Mouse (Mus musculus) kidney, adult 2 months (tissue): Measurements from ENCODE around the gene Adamts7. TPM values are rescaled to one million over a fixed set of nuclear protein-coding genes. Genes with fewer than 3 reads are reported as not detected.

Experiments used
- DNase-seq: peaks from one replicate; pipeline ENCODE4 v3.0.0; 2021
- H3K27ac ChIP-seq: fragments of 200-500 bp; 2 replicates; pipeline ENCODE4 v1.5.1; 2012; ENCODE audit warnings: low read depth, low read length, control low read depth, inconsistent platforms; ENCODE audit not compliant: insufficient read depth
- H3K27me3 ChIP-seq: fragments of 200-500 bp; replicated peaks from 2 replicates; pipeline ENCODE4 v1.6.1; 2012; ENCODE audit warnings: mild to moderate bottlenecking, moderate library complexity, low read length, inconsistent platforms; ENCODE audit not compliant: control insufficient read depth, insufficient read depth
- H3K36me3 ChIP-seq: fragments of 200-500 bp; 2 replicates; pipeline ENCODE4 v1.6.1; 2012; ENCODE audit warnings: mild to moderate bottlenecking, moderate library complexity, low read length, inconsistent platforms; ENCODE audit not compliant: control insufficient read depth, insufficient read depth
- H3K4me1 ChIP-seq: fragments of 200-500 bp; 2 replicates; pipeline ENCODE4 v1.6.1; 2011; ENCODE audit warnings: low read length; ENCODE audit not compliant: control insufficient read depth, insufficient read depth
- H3K4me3 ChIP-seq: fragments of 200-500 bp; 2 replicates; pipeline ENCODE4 v1.5.1; 2011; ENCODE audit warnings: mild to moderate bottlenecking, low read depth, low read length, control low read depth; ENCODE audit not compliant: insufficient read depth
- CTCF ChIP-seq: fragments of 200-500 bp; conservative IDR thresholded peaks from 2 replicates; pipeline ENCODE4 v1.5.1; 2011; ENCODE audit warnings: low read depth, mild to moderate bottlenecking, control low read depth, low read length, moderate library complexity, mixed read lengths; ENCODE audit not compliant: insufficient read depth, insufficient read length
- POLR2A ChIP-seq: fragments of 200-500 bp; IDR thresholded peaks from one replicate; pipeline ENCODE4 v1.6.1; 2011; ENCODE audit warnings: low read depth, low read length, control low read depth
- WGBS: fragments of 180-500 bp; shearing (Covaris S2); methylation state at CpG from one replicate; pipeline ENCODE4 v1.1.7; 2018; 5-methylcytosine and 5-hydroxymethylcytosine counted together
- polyA plus RNA-seq: library from polyadenylated mRNA; depleted of rRNA; stranded (reverse); fragments of >200 nt; gene quantifications from 2 replicates; pipeline ENCODE4 v1.2.3, GENCODE M21; 2012; rRNA removed

Gene Adamts7
- 9.4 and 10.7 TPM in 2 replicates for polyA plus RNA-seq

DNA sequence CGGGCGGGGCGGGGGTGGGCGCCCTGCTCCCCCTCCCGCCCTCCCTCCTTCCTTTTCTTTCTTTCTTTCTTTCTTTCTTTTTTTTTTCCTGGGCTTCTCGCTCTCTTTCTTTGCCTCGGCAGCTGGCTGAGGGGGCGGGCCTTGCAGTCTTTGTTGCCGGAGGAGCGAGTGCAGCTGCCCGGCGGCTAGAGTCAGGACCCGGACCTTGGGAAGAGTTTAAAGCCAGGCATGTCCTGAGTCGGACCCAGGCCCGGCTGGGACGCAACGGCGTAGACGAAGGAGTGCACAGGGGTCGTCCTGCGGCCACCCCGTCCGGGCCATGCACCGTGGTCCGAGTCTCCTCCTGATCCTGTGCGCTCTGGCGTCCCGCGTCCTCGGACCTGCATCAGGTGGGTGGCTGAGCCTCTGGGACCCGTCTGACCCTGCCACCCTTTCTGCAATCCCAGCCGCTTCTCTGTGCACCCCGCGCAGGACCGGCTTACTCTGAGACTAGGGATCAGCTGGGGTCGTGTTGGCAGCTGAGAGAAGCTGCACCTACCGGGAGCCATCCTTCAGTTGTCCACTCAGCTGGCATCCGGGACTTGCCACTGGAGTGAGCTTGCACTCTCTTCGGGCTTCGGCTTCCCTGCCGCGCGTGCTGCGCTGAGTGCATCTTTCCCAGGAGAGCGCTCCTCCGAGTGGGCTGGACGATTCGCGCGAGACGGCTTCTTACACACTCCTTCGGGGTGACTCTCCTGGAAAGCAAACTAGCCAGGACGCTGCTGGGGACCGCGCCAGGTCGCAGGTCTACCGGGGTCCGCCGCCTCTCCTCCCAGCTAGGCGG is at the start of gene Adamts7:
Gene Adamts7 (plus strand): TSS at position 144 of the 823 bp plus-strand sequence.
- Histone ChIP-seq H3K4me3 (peak within 1 kb of the TSS; percentile 78), H3K27ac (no peak within 1 kb of the TSS), H3K27me3 (no peaks in the 10 kb centered on the region), H3K36me3 (no peaks in the 10 kb centered on the region), H3K4me1 (no peaks in the 10 kb centered on the region)
- peak; percentile 35 for DNase-seq
- TF ChIP-seq CTCF (no peak), POLR2A (no peak)
- WGBS: under 1% methylated on average over 57 of the region's 60 CpGs

- no peak for TF ChIP-seq CTCF
- no peak for TF ChIP-seq POLR2A
- no peak for DNase-seq
- no peaks in the 10 kb centered on the region for H3K27me3 ChIP-seq
- peak overlapping the region; percentile 92 for H3K4me3 ChIP-seq
- peak overlapping the region; percentile 99 for H3K27ac ChIP-seq
- no peaks in the 10 kb centered on the region; the same call in 1 of the 2 replicates for H3K36me3 ChIP-seq
- 1% methylated on average over 13 of the region's 13 CpGs for WGBS
- peaks cover 23% of the 10 kb centered on the region for H3K4me1 ChIP-seq
Observed at GRCm38 (mm10) chr9:90113151-90113550, 49.7 kb upstream of the Adamts7 start.

DNA sequence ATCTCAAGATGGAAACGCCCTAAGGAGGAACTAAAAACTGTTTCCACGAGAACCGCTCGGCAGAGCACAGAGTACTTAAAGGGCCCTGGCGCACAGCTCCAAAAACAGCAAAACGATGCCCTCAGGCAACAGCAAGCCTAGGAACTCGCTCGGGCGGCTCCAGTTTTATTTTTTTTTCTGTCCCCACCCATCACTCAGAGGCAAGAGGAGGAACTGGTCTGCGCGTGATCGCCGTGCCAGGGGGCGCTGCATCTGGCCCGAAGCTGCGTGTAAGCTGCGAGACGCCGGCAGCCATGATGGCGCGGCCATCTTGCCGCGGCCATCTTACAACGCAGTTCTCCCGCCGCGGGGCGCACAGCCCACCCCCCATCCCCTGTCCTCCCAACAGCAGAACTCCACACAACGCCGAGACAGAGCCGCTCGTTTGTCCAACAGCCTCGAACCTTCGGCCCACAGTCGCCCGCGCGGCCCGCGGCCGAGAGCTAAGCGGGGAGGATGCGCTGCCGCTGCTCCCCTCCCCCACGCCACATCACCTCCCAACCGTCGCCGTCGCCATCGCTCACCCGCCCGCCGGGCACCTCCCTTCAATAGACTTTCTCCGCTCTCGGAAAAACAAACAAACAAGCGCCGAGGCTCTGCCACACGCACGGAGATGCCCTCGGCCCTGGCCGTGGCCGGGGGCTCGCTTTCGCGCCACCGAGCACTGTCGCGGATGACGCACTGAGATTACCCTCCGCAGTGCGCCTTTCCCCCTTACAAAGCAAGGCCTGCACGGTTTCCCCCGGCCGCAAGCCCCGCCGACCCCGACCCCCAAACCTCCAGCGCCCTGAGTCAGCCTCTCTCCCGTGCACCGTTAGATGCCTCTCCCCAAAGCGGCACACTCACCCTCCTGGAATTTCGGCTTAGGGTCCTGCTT is 49.0 kb upstream of the Adamts7 start:
- Histone ChIP-seq H3K27me3 (no peaks in the 10 kb centered on the region), H3K36me3 (no peaks in the 10 kb centered on the region), H3K4me1 (peaks cover 20% of the 10 kb centered on the region), H3K4me3 (peak overlapping the region; percentile 92), H3K27ac (peak overlapping the region; percentile 99)
- WGBS: under 1% methylated on average over 81 of the region's 82 CpGs
- peak; percentile 52 for TF ChIP-seq CTCF
- no peak for TF ChIP-seq POLR2A
- peak; percentile 96 for DNase-seq

DNA sequence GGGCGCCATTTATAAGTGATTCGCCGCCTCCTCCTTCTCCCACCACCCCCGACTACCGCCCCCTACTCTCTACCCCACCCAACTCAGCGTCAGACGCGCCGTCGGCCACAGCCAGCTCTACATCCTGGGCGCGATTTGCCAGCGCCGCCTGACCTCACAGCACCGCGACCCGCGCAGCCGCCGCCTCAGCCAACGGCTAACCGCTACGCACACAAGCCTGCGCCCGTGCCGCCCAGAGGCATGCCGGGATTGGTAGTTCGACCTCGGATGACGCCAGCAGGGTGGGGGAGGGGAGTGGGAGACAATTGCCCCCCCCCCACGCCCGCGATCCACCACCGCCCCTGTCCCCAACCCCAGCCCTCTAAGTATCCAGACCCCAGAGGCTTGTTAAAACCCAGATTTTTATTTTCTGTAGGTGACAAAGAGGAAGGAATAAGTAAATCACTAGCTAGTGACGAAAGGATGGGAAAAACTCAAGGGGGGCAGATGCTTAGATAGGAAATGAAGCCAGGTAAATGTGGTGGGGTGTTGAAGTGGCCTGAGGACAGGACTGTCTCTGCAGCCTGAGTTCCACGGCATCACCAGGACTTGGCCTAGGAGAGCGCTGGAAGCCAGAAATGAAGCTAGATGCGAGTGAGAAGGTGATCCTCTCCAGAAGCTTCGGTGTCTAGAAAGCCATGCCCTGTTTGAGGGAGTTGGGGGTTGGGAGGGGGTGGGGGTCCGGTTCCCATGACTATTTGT is 48.1 kb upstream of the Adamts7 start, which contains the start of gene Morf4l1:
Gene Morf4l1 (minus strand): TSS at position 208 of the 741 bp plus-strand sequence.
- peak within 1 kb of the TSS; percentile 99 for H3K27ac ChIP-seq
- peaks cover 17% of the 10 kb centered on the region; the same call in 1 of the 2 replicates for H3K4me1 ChIP-seq
- DNase-seq: peak; percentile 98
- peak within 1 kb of the TSS; percentile 92 for H3K4me3 ChIP-seq
- TF ChIP-seq CTCF: no peak
- TF ChIP-seq POLR2A: no peak
- under 1% methylated on average over 39 of the region's 40 CpGs for WGBS
- no peaks in the 10 kb centered on the region for H3K36me3 ChIP-seq
- H3K27me3 ChIP-seq: no peaks in the 10 kb centered on the region

DNA sequence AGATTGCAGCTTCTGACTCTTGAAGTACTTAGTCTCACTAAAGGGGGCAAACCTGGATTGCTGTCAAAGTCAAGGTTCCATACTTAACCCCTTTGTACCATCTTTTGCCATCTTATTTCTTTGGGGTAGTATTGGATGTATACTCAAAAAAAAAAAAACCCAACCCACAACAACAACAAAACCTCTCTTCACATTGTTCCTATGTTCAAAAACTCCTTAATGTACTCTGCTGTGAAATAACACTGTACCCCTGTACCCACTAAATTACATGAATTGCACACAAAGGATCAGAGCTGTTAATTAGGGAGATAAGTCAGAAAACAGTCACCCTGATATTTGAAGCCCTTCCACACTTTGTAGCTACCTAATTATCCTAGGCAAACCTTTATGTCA is 47.6 kb upstream of the Adamts7 start:
- H3K36me3 ChIP-seq: no peaks in the 10 kb centered on the region
- H3K4me1 ChIP-seq: peaks cover 12% of the 10 kb centered on the region; the same call in 1 of the 2 replicates
- no peak overlapping the region for H3K27ac ChIP-seq
- no peaks in the 10 kb centered on the region for H3K27me3 ChIP-seq
- H3K4me3 ChIP-seq: peak overlapping the region; percentile 92; the same call in 1 of the 2 replicates
- no peak for TF ChIP-seq POLR2A
- no peak for TF ChIP-seq CTCF
- no peak for DNase-seq

GRCm38 (mm10) chr9:90117234-90117633 is 45.6 kb upstream of the Adamts7 start:
- TF ChIP-seq POLR2A (no peak), CTCF (no peak)
- Histone ChIP-seq H3K27me3 (no peaks in the 10 kb centered on the region), H3K4me1 (peaks cover 7% of the 10 kb centered on the region; the same call in 1 of the 2 replicates), H3K27ac (no peak overlapping the region), H3K36me3 (no peaks in the 10 kb centered on the region), H3K4me3 (no peak overlapping the region)
- DNase-seq: no peak
